Mouse (Mus musculus) cerebellum, adult 2 months (tissue): ENCODE results near the gene Stpg3.

ENCODE experiments used
- CTCF ChIP-seq: fragments of 200-500 bp; IDR thresholded peaks from 2 replicates; pipeline ENCODE4 v1.5.1; 2011; ENCODE audit warnings: low read depth, mild to moderate bottlenecking, control low read depth, low read length, moderate library complexity, borderline replicate concordance; ENCODE audit not compliant: insufficient read depth
- POLR2A ChIP-seq: fragments of 200-500 bp; IDR thresholded peaks from 2 replicates; pipeline ENCODE4 v1.6.1; 2011; ENCODE audit warnings: low read length, control low read depth, borderline replicate concordance; ENCODE audit not compliant: insufficient read depth

DNA sequence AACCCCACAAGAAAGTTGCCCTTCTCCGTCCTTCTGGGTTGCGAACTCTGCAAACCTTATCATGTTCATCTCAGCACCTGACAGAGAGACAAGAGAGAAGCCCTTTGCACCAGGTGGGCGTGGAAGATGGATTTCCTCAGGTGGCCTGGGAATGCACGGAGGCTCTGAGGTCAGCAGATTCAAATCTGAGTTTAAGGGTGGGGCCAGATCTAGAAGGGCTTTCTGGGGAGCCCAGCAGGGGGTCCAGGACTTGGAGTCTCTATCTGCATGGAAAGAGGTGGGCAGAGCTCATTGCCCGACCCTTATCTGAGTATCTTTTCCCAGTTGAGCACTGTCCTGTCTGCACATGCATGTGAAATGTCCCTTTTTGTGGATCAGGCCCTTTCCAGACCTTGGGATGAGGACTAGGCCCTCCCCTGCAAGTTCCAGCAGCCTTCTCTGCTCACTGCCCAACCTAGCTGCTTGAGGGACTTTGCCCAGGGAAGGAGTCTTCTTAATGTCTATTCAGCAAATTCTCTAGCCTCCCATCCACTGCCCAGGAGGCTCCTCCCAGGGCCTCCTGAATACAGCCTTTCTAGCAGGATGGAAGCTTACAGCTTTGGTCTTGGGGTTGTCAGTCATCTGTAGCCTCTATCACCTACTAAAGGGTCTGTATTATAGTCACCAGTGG, 20.2 kb upstream of the Stpg3 start:
- no peak for TF ChIP-seq CTCF
- no peak for TF ChIP-seq POLR2A
